Mouse (Mus musculus): ENCODE data around the gene Pcgf2.

The Pcgf2 gene

GRCm38 (mm10) chr11:97700003-97700745 is at the start of gene Pcgf2:
TSS of gene Pcgf2 (minus strand) at chr11:97700497.
- H3K4me1 ChIP-seq (replicated peaks; ENCODE audit: low read depth, low read length): peaks cover 70% of the 10 kb centered on the region
- peaks cover 14% of the 10 kb centered on the region for H3K27me3 ChIP-seq (ENCODE audit: insufficient read depth, low read length)
- no peaks in the 10 kb centered on the region for H3K9me3 ChIP-seq (ENCODE audit: low read length)
- TF ChIP-seq CTCF (conservative IDR thresholded peaks at IDR 0.05; ENCODE audit: low read length) (no peak), NANOG (IDR thresholded peaks at IDR 0.05; ENCODE audit: borderline replicate concordance, low read length) (no peak), POU5F1 (IDR thresholded peaks at IDR 0.05; ENCODE audit: borderline replicate concordance, low read length) (no peak)
- H3K36me3 ChIP-seq (ENCODE audit: insufficient read depth, low read length): peaks cover 31% of the 10 kb centered on the region
- peak within 1 kb of the TSS; percentile 97 for H3K4me3 ChIP-seq (replicated peaks; ENCODE audit: low read length)

- Histone ChIP-seq H3K4me1 (replicated peaks; ENCODE audit: low read depth, low read length) (peaks cover 26% of the 10 kb centered on the region), H3K9me3 (ENCODE audit: low read length) (no peaks in the 10 kb centered on the region), H3K36me3 (ENCODE audit: insufficient read depth, low read length) (peaks cover 76% of the 10 kb centered on the region), H3K27me3 (ENCODE audit: insufficient read depth, low read length) (no peaks in the 10 kb centered on the region), H3K4me3 (replicated peaks; ENCODE audit: low read length) (no peak overlapping the region)
- no peak for TF ChIP-seq CTCF (conservative IDR thresholded peaks at IDR 0.05; ENCODE audit: low read length)
- no peak for TF ChIP-seq NANOG (IDR thresholded peaks at IDR 0.05; ENCODE audit: borderline replicate concordance, low read length)
- no peak for TF ChIP-seq POU5F1 (IDR thresholded peaks at IDR 0.05; ENCODE audit: borderline replicate concordance, low read length)
Observed at GRCm38 (mm10) chr11:97748496-97748895, 48.2 kb upstream of the Pcgf2 start.

- no peaks in the 10 kb centered on the region for H3K9me3 ChIP-seq (ENCODE audit: low read length)
- TF ChIP-seq CTCF (conservative IDR thresholded peaks at IDR 0.05; ENCODE audit: low read length): no peak
- TF ChIP-seq NANOG (IDR thresholded peaks at IDR 0.05; ENCODE audit: borderline replicate concordance, low read length): no peak
- TF ChIP-seq POU5F1 (IDR thresholded peaks at IDR 0.05; ENCODE audit: borderline replicate concordance, low read length): no peak
- H3K4me3 ChIP-seq (replicated peaks; ENCODE audit: low read length): no peak overlapping the region
- H3K4me1 ChIP-seq (replicated peaks; ENCODE audit: low read depth, low read length): peaks cover 33% of the 10 kb centered on the region
- H3K27me3 ChIP-seq (ENCODE audit: insufficient read depth, low read length): no peaks in the 10 kb centered on the region
- H3K36me3 ChIP-seq (ENCODE audit: insufficient read depth, low read length): peaks cover 72% of the 10 kb centered on the region
Observed at GRCm38 (mm10) chr11:97747773-97748172, 47.5 kb upstream of the Pcgf2 start.

GRCm38 (mm10) chr11:97745331-97745721 is 45.0 kb upstream of the Pcgf2 start:
- Histone ChIP-seq H3K27me3 (ENCODE audit: insufficient read depth, low read length) (no peaks in the 10 kb centered on the region), H3K4me1 (replicated peaks; ENCODE audit: low read depth, low read length) (peaks cover 58% of the 10 kb centered on the region), H3K4me3 (replicated peaks; ENCODE audit: low read length) (peak overlapping the region; percentile 92), H3K9me3 (ENCODE audit: low read length) (no peaks in the 10 kb centered on the region), H3K36me3 (ENCODE audit: insufficient read depth, low read length) (peaks cover 54% of the 10 kb centered on the region)
- no peak for TF ChIP-seq POU5F1 (IDR thresholded peaks at IDR 0.05; ENCODE audit: borderline replicate concordance, low read length)
- no peak for TF ChIP-seq NANOG (IDR thresholded peaks at IDR 0.05; ENCODE audit: borderline replicate concordance, low read length)
- no peak for TF ChIP-seq CTCF (conservative IDR thresholded peaks at IDR 0.05; ENCODE audit: low read length)

GRCm38 (mm10) chr11:97744718-97745330 is 44.5 kb upstream of the Pcgf2 start:
- H3K9me3 ChIP-seq (ENCODE audit: low read length): no peaks in the 10 kb centered on the region
- no peaks in the 10 kb centered on the region for H3K27me3 ChIP-seq (ENCODE audit: insufficient read depth, low read length)
- H3K36me3 ChIP-seq (ENCODE audit: insufficient read depth, low read length): peaks cover 49% of the 10 kb centered on the region
- peaks cover 63% of the 10 kb centered on the region for H3K4me1 ChIP-seq (replicated peaks; ENCODE audit: low read depth, low read length)
- peak overlapping the region; percentile 92 for H3K4me3 ChIP-seq (replicated peaks; ENCODE audit: low read length)
- TF ChIP-seq POU5F1 (IDR thresholded peaks at IDR 0.05; ENCODE audit: borderline replicate concordance, low read length) (no peak), CTCF (conservative IDR thresholded peaks at IDR 0.05; ENCODE audit: low read length) (no peak), NANOG (IDR thresholded peaks at IDR 0.05; ENCODE audit: borderline replicate concordance, low read length) (no peak)

DNA sequence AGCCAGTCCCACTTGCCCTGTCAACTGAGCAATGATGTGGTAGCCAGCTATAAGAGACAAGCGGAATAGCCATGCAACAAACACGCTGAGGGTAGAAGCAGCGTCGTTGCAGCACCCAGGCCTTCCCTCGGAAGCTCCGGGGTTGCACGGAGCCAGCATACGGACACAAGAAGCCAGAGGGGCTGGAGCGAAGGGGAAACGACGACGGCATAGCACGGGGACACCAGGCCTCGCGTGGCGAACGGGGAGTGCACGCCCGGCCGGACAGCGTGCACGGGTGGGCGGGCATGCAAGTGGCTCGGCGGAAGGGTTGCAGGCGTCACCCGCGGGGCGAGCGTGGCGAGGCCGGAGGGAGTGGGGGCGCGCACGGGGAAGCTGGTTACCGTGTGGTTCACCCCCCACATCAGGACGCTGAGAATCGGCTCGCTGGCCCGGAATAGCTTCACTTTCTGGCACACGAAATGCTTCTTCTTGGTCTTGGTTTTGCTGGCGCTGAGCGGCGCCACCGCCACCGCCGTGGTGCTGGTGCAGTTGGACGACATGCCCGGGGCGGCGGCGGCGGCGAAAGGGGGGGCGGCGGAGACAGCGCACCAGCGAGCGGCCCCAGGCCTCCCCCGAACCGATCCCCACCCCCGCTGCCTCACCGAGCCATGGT is 43.9 kb upstream of the Pcgf2 start, which contains the start of gene Pip4k2b:
Pip4k2b (minus strand) TSS at position 642 of the 655 bp plus-strand sequence.
- Histone ChIP-seq H3K36me3 (ENCODE audit: insufficient read depth, low read length) (peaks cover 43% of the 10 kb centered on the region), H3K4me1 (replicated peaks; ENCODE audit: low read depth, low read length) (peaks cover 69% of the 10 kb centered on the region), H3K9me3 (ENCODE audit: low read length) (no peaks in the 10 kb centered on the region), H3K27me3 (ENCODE audit: insufficient read depth, low read length) (no peaks in the 10 kb centered on the region), H3K4me3 (replicated peaks; ENCODE audit: low read length) (peak within 1 kb of the TSS; percentile 92)
- TF ChIP-seq POU5F1 (IDR thresholded peaks at IDR 0.05; ENCODE audit: borderline replicate concordance, low read length) (no peak), NANOG (IDR thresholded peaks at IDR 0.05; ENCODE audit: borderline replicate concordance, low read length) (no peak), CTCF (conservative IDR thresholded peaks at IDR 0.05; ENCODE audit: low read length) (no peak)

DNA sequence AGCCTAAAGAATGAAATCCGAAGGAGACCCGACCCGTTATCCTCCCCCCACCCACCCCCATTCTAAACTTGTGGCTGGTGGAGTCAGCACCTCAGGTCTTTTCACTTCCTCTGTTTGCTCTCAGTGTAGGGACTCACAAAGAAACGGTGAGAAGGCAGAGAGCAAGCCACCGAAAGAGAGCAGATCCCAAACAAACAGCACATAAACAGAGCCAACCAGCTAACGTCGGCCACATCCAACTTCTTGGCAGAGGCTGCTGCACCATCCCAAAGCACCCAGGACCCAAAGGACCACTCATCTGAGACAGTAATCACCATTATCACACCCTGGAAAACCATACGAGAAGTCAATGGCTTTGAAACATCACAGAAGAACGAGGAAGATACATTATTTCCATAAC is 43.1 kb upstream of the Pcgf2 start:
- Histone ChIP-seq H3K4me3 (replicated peaks; ENCODE audit: low read length) (peak overlapping the region; percentile 92), H3K27me3 (ENCODE audit: insufficient read depth, low read length) (no peaks in the 10 kb centered on the region), H3K4me1 (replicated peaks; ENCODE audit: low read depth, low read length) (peaks cover 68% of the 10 kb centered on the region), H3K9me3 (ENCODE audit: low read length) (no peaks in the 10 kb centered on the region), H3K36me3 (ENCODE audit: insufficient read depth, low read length) (peaks cover 35% of the 10 kb centered on the region)
- TF ChIP-seq CTCF (conservative IDR thresholded peaks at IDR 0.05; ENCODE audit: low read length) (no peak), POU5F1 (IDR thresholded peaks at IDR 0.05; ENCODE audit: borderline replicate concordance, low read length) (no peak), NANOG (IDR thresholded peaks at IDR 0.05; ENCODE audit: borderline replicate concordance, low read length) (no peak)

DNA sequence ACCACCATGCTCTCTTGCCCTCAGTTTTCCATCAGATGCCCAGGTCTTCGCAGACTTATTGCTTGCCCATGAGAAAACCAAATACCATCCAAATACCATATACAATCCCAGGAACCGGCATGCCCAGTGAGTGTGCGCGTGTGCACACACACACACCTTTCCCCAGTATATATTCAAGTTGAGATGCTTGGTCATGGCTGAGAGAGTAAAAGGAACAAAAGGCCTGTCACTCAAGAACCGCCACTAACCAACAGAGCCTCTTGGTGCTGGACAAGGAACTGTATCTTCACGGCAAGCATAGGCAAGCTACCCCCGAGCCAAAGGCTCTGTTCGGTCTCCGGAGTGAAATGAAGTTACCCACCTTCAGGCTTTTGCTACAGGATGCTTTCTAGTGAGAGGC is 42.3 kb upstream of the Pcgf2 start:
- TF ChIP-seq CTCF (conservative IDR thresholded peaks at IDR 0.05; ENCODE audit: low read length) (no peak), POU5F1 (IDR thresholded peaks at IDR 0.05; ENCODE audit: borderline replicate concordance, low read length) (no peak), NANOG (IDR thresholded peaks at IDR 0.05; ENCODE audit: borderline replicate concordance, low read length) (no peak)
- Histone ChIP-seq H3K4me1 (replicated peaks; ENCODE audit: low read depth, low read length) (peaks cover 71% of the 10 kb centered on the region), H3K36me3 (ENCODE audit: insufficient read depth, low read length) (peaks cover 27% of the 10 kb centered on the region), H3K9me3 (ENCODE audit: low read length) (no peaks in the 10 kb centered on the region), H3K27me3 (ENCODE audit: insufficient read depth, low read length) (no peaks in the 10 kb centered on the region), H3K4me3 (replicated peaks; ENCODE audit: low read length) (peak overlapping the region; percentile 92)
